Mouse (Mus musculus): ENCODE results near the gene Atp1b2. TPM values are rescaled to one million over a fixed set of nuclear protein-coding genes. Genes with fewer than 3 reads are reported as not detected.

The Atp1b2 gene
- total RNA-seq, 2 experiments from 2014 or later: 456 to 463 TPM

- no peak for DNase-seq (ENCODE audit: low spot score in 2 of 2)
Measured at GRCm38 (mm10) chr11:69551310-69551709, 54.4 kb downstream of the Atp1b2 start.

Small RNA genes within 50 kb of the gene (microRNA-seq; reads per million reads assigned to microRNA genes)
- 0 reads per million in 2 experiments for gene Mir467f

Other genes with a start within 250 kb of the Atp1b2 start
- 100 to 1,000 TPM; 540 to 617 TPM for gene Chd3, start 236.5 kb downstream of the Atp1b2 start, total RNA-seq (2021)
- 10 to 100 TPM; 84.1 to 95.1 TPM for gene Naa38, start 210.5 kb downstream of the Atp1b2 start, total RNA-seq (2021)
- 10 to 100 TPM; 28.4 to 40.6 TPM for gene Cyb5d1, start 210.3 kb downstream of the Atp1b2 start, total RNA-seq (2021)
- gene Tmem88, start 207.7 kb downstream of the Atp1b2 start, total RNA-seq (2021): 1 to 10 TPM; 2.1 to 2.7 TPM
- 10 to 100 TPM; 47.0 to 50.5 TPM for gene Kdm6b, start 192.3 kb downstream of the Atp1b2 start, total RNA-seq (2021)
- 1 to 10 TPM; 8.0 to 8.6 TPM for gene Dnah2, start 56.8 kb downstream of the Atp1b2 start, total RNA-seq (2021)
- gene Efnb3, start 45.7 kb downstream of the Atp1b2 start, total RNA-seq (2021): 100 to 1,000 TPM; 203 to 217 TPM
- gene Wrap53, start 25.7 kb downstream of the Atp1b2 start, total RNA-seq (2021): 10 to 100 TPM in 1 of 2 experiments, 1 to 10 TPM in 1; 7.7 to 10.6 TPM
- gene Trp53, start 25.6 kb downstream of the Atp1b2 start, total RNA-seq (2021): 10 to 100 TPM; 31.4 to 31.8 TPM
- not detected for gene Shbg, start 12.0 kb upstream of the Atp1b2 start, total RNA-seq (2021)
- 10 to 100 TPM; 15.0 to 17.1 TPM for gene Sat2, start 16.1 kb upstream of the Atp1b2 start, total RNA-seq (2021)
- 100 to 1,000 TPM in 1 of 2 experiments, 10 to 100 TPM in 1; 99.2 to 103 TPM for gene Fxr2, start 27.0 kb upstream of the Atp1b2 start, total RNA-seq (2021)
- gene Sox15, start 49.4 kb upstream of the Atp1b2 start, total RNA-seq (2021): not detected
- 10 to 100 TPM; 85.9 to 89.9 TPM for gene Mpdu1, start 56.7 kb upstream of the Atp1b2 start, total RNA-seq (2021)
- 10 to 100 TPM in 1 of 2 experiments, 1 to 10 TPM in 1; 8.4 to 11.5 TPM for gene Cd68, start 60.2 kb upstream of the Atp1b2 start, total RNA-seq (2021)
- gene Eif4a1, start 66.5 kb upstream of the Atp1b2 start, total RNA-seq (2021): 100 to 1,000 TPM; 492 to 501 TPM
- 10 to 100 TPM; 88.0 to 98.7 TPM for gene Senp3, start 76.1 kb upstream of the Atp1b2 start, total RNA-seq (2021)
- 1 to 10 TPM; 1.1 to 1.2 TPM for gene Tnfsf13, start 79.8 kb upstream of the Atp1b2 start, total RNA-seq (2021)
- 1 to 10 TPM; 6.7 to 8.3 TPM for gene Tnfsf12, start 89.9 kb upstream of the Atp1b2 start, total RNA-seq (2021)
- gene Tnfsfm13, start 90.2 kb upstream of the Atp1b2 start, total RNA-seq (2021): under 1 TPM; 0.69 to 0.76 TPM
- 10 to 100 TPM; 55.6 to 59.4 TPM for gene Polr2a, start 152.7 kb upstream of the Atp1b2 start, total RNA-seq (2021)
- gene Slc35g3, start 156.0 kb upstream of the Atp1b2 start, total RNA-seq (2021): under 1 TPM in 1 of 2 experiments, not detected in 1; 0.22 TPM
- 10 to 100 TPM; 69.7 to 72.8 TPM for gene Zbtb4, start 160.0 kb upstream of the Atp1b2 start, total RNA-seq (2021)
- gene Chrnb1, start 190.0 kb upstream of the Atp1b2 start, total RNA-seq (2021): 1 to 10 TPM; 1.1 to 1.6 TPM
- gene Fgf11, start 195.9 kb upstream of the Atp1b2 start, total RNA-seq (2021): 10 to 100 TPM; 26.8 to 26.9 TPM
- gene Tmem102, start 199.7 kb upstream of the Atp1b2 start, total RNA-seq (2021): not detected
- not detected for gene Gm39566, start 209.4 kb upstream of the Atp1b2 start, total RNA-seq (2021)
- not detected for gene Spem2, start 212.5 kb upstream of the Atp1b2 start, total RNA-seq (2021)
- under 1 TPM; 0.34 to 0.54 TPM for gene Spem1, start 216.2 kb upstream of the Atp1b2 start, total RNA-seq (2021)
- gene Nlgn2, start 231.8 kb upstream of the Atp1b2 start, total RNA-seq (2021): 100 to 1,000 TPM; 227 to 245 TPM
- gene Tmem256, start 232.6 kb upstream of the Atp1b2 start, total RNA-seq (2021): 100 to 1,000 TPM; 148 to 153 TPM
- 10 to 100 TPM; 31.2 to 37.7 TPM for gene Plscr3, start 240.4 kb upstream of the Atp1b2 start, total RNA-seq (2021)

All from layer of hippocampus, postnatal 10 days (tissue).